Mouse (Mus musculus): ENCODE data around the gene Hs6st3.

Gene Hs6st3

DNA sequence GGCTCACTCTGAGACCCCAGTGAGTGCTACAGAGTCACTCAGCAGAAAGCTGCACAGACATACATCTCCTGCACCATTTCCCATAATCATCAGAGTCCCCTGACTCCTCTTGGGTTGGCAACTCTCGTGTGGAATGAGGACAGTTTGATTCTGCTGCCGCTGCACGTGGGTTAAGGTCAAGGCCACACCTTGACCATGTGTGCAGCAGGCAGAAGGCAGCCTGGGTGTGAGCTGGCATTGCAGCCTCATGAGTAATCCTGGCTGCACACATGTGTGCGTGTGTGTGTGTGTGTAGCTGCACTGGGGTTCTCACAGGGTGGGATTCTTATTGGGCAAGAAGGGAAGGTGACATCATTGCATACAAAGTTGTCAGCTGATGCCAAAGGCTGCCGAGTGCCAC is 677.5 kb downstream of the Hs6st3 start:
- no peak for DNase-seq

DNA sequence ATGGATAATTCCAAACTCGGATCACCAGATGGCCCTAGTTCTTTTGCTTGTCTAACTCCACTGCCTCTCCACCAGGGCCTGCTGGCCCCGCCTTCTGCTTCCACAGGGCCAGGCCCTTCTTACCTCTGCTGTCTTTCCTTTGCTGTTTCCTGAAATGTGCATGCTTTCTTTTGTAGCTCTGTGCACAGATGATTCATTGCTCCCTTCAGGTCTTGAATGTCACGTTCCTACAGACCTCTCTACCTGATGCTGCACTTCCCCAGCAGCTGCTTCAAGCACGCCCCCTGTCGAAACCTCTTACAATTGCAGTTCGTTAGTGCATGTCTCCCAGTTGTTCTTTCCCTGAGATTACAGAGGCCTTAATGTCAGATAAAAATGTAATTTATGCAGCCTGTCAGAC is 682.4 kb downstream of the Hs6st3 start:
- peak; percentile 33 to 48 for DNase-seq

DNA sequence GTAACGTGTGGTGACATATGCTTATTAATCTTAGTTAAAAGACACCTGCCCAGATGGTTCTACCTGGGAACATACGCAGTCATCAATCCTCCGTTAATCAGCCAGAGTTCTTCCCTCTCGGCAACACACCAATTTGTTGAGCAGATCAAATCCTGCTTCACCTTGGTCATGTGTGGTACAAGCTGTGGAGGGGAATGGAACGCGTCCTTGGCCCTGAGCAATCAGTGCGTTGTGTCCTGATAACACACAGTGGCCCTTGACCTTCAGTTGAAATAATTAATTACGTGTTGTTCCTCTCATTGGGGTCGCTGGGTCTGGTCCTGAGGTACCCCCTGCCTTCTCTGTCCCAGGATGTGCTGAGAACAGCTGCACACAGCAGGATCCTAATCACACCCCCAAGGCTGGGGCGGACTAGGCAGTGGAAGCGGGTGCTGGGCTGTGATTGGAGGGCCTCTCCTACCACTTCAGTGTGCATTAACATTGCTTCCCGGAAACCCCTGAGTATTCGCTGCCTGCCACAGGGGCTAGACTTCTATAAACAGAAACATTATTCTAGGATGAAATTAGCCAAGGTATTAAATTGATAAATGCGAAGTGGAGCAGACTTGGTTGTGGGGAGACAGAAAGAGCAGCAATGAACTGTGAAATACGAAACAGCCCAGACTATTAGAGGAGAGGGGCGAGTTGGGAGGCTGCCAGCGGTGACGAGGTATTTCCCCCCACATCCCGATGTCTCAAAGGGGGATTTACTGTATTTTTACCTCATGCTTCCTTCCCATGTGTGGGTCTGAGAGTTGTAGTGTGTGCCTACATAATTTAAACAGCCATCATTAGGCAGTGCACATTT is 693.2 kb downstream of the Hs6st3 start:
- peak; percentile 24 for DNase-seq

DNA sequence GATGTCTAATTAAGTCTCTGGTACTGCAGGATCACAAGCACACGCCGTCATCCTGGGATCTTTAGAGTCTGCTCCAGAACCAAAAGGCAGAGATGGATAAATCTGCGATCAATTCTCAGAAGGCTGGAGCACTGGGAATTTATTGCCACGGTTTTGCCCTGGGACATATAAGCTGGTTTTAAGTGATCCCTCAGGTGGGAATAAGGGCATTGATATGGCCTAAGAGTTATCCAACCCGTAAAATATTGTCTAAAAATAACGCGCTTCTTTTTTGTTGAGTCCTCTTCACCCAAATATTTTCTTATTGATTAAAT is 693.8 kb downstream of the Hs6st3 start:
- DNase-seq = no peak

DNA sequence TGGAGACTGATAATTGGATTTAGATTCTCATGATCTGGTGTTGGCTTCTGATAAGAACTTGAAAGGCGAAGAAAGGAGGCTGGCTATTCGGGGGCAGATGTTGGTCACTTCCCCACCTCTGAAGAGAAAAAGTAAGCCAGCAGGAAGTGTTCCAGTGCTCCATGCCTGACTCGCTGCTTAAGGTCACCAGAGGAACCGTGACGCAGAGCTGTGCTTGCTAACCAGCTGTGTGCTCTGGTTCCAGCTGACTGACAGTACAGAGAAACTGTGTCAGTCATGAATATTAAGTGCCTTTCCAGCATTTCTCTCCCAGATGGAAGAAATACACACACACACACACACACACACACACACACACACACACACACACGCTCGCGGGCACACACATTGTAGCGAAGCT is 694.8 kb downstream of the Hs6st3 start:
- peak; percentile 21 to 47 for DNase-seq

DNA sequence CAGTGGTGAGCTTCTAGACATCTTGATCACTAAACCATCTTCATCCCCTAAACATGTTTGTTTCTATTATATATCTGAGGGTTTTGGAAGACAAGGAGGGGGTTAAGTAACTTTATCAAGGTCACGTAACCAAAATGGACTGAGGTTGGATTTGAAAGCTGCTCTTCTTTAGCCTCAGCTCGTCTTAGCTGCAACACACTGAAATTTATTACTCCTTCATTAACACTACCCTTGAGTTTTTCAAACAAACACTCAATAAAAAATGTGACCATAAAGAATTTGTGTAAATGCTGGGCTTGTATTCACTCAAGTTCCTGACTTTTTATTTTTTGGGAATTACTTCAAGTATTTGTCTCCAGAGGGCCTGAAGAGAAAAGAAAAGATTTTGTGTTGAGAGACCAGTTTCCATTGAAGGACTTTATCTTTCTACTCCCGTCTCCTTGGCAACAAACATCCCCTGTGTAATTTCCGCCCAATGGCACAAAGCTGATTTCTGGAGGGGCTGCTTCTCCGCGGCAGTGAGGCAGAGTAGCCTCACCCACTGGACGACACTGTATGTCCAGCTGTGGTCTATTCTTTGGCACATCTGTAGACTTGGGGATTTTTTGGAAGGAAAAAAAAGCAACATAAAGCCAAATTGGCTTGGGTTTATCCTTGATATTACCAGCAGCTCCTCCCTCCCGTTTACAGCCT is 696.0 kb downstream of the Hs6st3 start:
- no peak for DNase-seq

DNA sequence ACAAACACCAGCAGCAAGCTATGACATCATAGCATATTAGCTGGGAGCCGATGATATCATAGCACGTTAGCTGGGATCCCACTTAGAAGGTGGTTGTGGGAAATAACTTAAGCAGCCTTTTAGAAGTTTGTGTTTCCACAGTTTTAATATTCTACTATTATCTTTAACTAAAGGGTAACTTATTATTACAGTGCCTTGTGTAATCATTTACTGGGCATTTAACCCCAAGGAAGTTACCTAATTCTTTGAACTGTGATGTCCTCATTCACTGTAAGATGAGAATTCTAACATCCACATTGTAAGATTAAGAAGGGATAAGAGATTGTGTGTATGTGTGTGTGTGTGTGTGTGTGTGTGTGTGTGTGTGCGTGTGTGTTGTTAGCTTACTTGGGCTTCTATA is 697.9 kb downstream of the Hs6st3 start:
- no peak for DNase-seq

DNA sequence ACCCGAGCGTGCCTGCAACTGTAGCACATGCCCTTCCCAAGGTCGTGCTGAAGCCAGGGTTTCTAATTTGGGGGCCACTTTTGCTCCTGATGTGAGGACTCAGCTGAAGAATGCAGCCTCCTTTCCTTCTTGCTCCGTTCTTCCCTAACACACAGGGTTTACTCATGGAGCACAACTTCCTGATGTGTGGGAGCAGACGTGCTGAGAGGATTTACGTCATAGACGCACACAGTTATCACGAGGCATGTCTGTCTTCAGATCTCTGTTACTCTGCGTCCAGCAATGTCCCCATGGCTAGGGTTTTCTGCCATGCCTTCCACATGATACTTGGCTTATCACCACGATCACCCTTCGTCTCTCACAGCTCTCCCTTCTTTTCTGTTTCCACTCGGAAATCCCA is 709.4 kb downstream of the Hs6st3 start:
- no peak for DNase-seq

DNA sequence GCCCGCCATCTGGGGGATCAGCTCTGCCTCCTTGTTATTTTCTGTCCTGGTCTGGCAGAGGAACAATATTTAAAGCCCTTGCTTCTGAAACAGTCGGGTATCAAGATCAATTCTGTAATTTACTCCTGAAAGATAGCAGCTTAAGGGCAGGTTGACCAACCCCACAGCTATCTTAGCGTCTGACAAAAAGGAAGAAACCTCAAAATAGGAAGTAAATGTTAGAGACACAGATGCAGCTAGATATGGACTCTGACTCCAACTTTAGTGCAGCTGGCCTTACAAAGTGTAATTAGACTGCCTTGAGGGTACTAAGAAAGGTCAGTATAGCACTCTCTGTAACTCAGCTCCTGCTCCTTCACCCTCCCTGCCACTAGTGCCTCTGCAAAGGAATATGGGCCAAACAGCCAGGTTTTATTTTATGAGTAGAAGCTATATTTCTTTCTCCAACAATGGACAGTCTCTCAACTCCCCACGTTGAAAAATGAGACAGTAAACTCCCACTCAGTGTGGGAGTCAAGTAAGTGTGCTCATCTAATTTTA is 710.7 kb downstream of the Hs6st3 start:
- DNase-seq = no peak

DNA sequence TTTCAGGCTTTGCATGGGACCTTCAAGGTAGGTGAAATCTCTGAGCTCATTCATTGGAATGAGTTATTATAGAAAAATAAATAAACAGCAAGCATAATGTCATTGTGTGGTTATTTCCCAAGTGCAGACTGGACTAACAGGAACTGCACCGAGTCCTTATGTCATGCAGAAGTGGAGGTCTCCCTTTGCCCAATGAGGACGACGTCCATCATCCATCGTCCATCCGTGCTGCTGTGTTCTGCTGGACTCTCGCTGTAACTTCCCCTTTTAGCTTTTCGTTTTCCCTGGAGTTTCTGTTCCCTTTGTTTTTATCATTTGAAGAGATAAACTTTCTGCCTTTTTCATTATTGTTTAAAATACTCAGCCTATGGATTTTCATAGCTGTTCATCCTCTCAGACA is 711.2 kb downstream of the Hs6st3 start:
- no peak for DNase-seq

DNA sequence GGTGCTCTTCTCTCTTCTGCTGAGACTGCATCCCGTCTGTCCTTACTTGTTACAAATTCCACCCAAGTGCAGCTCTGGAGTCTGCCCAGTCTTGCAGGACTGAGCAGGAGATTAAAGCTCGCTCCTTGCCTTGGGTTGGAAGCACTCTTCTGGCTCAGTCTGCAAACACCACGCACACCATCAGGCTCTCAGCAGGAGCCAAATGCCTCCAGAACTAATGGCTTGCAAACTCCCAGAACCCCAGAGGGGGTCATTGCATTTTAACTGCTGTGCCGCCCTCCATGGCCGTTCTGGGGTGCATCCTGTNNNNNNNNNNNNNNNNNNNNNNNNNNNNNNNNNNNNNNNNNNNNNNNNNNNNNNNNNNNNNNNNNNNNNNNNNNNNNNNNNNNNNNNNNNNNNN is 714.0 kb downstream of the Hs6st3 start:
- peak; percentile 15 to 40 for DNase-seq

DNA sequence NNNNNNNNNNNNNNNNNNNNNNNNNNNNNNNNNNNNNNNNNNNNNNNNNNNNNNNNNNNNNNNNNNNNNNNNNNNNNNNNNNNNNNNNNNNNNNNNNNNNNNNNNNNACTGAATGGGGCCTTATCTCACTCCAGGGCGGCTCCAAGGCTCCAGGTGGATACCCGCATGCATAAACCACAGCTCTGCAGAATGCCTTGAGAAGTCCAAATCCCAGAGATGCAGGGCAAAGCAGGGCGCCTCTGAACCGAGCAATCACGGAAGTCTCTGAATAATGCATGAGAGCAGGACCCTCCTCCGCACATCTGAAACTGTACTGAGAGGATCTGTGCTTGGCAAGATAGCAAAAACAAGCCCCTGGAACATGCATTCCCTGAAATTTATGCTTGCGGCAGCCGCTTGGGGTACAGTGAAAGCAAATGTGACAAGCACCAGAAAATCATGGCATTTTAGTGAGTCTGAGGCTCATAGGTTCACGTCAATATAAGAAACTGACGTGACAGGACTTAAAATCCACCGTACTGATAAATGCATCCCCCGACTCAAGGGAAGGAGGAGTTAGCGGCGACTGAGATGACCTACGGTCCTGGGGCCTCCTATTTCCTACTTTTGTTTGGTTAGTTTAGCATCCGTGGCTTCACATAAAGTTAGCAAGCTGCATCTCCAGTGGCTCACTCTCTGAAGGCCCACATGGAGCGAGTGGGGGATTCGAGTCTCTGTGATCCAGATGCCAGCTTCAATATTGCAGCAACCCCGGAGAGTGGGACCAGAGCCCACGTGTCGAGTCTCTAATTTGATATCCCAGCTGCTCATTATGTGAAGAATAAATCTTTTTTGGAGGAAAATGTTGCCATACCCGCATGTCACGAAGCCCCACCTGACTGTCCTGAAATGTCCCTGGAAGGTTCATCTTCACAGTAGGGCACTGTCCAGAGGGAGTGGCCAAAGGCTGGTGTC is 719.5 kb downstream of the Hs6st3 start:
- DNase-seq = peak in 1 of 2 experiments; percentile 22

DNA sequence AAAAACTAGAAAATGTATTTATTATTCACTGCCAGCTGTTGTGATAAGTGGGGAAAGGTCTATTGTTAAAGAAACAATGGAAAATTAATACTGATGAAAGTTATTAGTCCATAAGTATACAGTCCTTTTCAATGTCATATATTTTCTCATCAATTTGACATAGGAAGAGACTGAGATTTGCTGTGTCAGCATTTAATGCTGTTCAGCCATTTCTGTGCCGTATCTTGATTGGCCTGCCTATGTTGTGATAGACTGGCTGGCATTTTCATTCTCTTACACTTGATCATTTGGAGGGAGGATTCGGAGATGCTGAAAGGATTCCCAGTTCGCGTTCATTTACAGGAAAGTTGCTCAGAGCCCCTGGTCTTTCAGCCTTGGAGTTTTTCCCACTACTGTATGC is 735.5 kb downstream of the Hs6st3 start:
- no peak for DNase-seq

DNA sequence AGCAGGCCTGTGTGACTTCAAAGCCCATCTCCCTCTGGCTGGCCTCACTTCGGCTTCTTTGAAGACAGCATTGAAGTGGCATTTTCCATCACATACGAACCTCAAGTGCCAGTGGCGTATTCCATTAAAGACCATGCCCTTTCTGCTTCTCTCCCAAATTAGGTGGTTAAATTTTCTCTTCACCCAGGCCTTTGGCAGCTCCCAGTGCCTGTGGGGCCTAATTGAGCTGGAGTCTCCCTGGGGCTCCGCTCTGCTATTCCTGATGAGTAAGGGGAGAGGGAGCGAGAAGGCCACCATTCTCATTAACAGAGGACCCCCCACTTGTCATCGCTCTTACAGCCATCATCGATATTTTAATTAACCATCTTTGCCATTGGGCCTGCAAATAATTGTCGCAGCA is 754.8 kb downstream of the Hs6st3 start:
- no peak for DNase-seq

DNA sequence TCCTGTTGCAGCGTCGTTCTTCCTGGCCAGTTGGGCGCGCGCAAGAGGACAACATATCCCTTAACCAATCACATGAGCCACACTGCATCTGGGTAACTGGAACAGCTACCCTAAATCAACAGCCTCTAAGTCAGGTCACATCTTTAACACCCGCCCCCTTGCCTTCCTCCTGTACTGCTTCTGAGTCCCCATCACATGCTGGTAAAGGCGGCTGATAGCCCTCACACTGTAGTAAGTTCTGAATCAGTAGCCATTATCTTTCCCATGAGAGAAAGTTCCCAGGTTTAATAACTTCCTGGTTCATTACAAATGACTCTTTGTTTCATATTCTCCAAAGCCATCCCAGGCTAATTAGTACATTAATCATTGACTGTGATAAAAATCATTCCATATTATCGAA is 757.0 kb downstream of the Hs6st3 start:
- DNase-seq = no peak

DNA sequence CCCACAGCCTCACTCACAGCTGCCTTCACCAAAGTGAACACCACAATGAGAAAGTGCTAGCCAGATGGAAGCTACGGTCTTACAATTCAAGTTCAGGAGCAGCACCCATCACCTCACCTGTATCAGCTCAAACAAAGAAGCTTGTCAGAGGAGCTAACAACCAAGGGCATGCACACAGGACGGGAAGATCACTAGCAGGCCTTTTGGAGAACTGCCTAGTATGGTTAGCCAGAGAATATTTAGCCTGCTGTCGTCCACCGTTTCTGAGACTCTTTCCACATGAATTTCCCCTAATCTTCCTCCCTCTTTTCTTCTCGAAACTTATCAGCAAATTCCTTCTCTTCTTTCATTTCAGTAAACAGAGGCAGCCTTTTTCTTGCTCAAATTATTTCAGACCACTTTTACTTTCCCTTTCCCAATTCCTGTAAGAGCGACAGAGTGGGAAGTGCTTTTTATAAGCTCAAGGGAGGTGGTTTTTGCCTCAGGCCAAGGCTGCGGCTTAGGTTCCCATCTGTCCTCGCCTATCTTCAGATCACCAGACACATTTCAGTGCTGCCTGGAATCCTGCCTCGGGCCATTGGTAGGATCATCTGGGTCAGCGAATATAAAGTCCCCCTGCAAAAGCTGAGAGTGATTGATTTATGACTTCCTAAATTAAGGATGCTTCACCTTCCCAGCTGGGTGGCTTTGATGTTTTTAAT is 757.8 kb downstream of the Hs6st3 start:
- no peak for DNase-seq

DNA sequence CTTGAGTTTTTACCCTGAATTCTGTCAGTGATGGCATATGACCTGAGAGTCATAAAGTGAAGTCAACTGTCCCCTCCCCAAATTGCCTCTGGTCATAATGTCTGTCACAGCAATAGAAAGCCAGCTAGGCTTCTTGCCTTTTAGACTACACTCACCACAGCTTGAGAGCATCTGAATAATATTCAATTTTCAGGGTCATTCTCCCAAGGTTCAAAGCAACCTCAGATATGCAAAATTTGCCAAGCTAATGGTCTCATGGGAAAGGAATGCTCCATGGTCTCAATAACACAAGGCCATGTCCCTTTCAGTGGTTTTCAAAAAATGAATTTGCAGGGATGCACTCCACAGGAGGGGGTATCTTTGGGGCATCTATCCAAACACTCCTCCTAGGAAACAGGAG is 764.3 kb downstream of the Hs6st3 start:
- DNase-seq = no peak

DNA sequence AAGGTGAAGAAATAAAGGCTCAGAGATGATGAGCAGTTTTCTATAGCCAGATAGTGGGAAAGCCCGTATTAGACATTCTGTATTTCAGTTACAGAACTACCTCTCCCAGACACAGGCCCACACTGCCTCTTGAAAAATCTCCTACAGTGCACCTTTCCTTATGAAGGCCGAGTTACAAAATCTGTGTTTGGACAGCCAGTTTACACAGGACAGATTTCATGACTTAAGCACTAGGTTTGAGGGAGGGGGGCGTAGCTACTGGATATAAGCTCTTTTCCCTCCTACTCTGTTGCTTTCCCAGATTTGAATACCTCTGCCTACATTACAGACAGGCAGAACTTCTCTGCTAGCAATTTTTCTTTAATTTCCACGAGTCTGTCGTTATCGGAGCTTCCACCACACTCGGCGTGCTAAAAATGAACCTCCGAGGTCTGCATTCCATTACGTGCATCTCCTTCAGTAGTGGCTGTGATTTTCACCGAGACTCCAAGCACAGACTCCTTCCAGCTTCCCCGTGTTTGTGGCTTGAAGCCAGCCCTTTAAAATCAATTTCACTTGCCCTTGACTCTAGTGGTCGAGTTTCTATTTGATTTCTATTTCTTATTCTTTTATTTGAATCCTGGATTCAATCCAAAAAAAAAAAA is 770.0 kb downstream of the Hs6st3 start:
- DNase-seq = no peak

DNA sequence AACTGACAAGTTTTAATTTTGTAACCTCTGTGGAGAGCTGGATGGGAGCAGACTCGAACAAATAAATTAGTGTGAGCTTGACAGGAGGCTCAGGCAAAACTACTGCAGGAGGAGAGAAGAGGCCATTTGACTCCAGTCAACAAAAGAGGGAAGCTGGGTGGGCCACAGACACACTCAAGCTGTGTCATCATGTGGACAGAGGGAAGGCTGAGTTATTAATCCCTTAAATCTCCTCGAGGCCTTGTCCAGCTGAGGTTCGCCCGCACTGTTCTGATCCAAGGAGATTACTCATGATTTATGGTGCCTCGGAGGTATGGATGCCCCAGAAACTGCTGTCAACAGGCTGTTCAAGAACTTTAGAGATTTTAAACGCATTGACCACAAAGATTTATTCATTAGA is 776.4 kb downstream of the Hs6st3 start:
- DNase-seq = peak; percentile 3 to 16

DNA sequence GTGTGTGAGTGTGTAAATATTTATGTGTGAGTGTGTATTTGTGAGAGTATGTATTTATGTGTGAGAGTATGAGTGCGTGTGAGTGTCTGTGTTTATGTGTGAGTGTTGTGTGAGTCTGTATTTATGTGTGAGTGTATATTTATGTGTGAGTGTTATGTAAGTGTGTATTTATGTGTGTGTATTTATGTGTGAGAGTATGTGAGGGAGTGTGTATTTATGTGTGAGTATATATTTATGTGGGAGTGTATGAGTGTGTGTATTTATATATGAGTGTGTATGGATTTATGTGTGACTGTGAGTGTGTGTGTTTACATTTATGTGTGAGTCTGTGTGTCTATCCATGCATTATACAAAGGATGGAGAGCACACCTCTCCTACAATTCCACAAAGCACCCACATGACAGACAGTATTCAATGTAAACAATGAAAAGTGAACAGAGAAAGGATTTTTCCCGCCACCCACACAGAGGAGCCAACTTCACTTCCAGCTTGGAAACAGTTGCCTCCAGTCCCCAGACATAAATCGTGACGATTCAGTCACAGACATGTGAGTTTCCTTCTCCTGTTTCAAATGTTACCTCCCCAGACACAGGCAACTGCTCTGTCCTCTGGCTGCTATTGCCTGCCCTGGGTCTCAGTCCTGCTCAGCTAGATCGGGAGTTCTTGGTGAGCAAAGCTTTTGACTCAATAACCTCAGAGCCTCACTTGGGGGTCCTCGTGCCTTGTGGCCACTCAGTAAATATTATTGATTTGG is 780.3 kb downstream of the Hs6st3 start:
- DNase-seq = no peak

DNA sequence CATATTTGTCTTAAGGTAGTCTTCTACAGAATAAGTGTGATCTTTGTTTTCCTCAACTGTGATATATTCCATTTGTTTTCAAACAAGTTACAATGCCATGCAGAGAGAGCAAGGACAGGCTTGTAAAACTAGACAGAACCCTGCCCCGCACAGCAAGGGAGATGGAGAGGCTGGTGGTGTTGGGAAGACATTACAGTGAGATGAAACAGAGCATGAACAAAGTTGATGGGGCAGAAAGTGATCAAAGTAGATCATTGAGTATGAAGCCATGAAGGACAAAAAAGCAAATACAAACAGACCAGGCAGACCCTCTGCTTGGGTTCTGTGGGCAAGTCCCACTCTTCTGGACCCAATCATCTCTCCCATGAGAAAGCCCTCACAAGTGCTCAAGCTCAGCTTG is 781.0 kb downstream of the Hs6st3 start:
- no peak for DNase-seq
